Mouse (Mus musculus) small intestine, adult 2 months (tissue): ENCODE data around the gene Lrp6.

ENCODE experiments used
- CTCF ChIP-seq: fragments of 200-500 bp; IDR thresholded peaks from 2 replicates; pipeline ENCODE4 v1.5.1; 2012; ENCODE audit warnings: low read depth, mild to moderate bottlenecking, control low read depth, inconsistent platforms, low read length, moderate library complexity, mixed read lengths; ENCODE audit not compliant: insufficient replicate concordance, insufficient read length; ENCODE audit errors: extremely low read depth
- POLR2A ChIP-seq: fragments of 200-500 bp; IDR thresholded peaks from 2 replicates; pipeline ENCODE4 v1.6.1; 2012; ENCODE audit warnings: low read depth, mild to moderate bottlenecking, control low read depth, inconsistent platforms, low read length, moderate library complexity

- no peak for TF ChIP-seq CTCF
- TF ChIP-seq POLR2A = no peak
These were observed 47.6 kb upstream of the Lrp6 start for GRCm38 (mm10) chr6:134614322-134614721.
